Mouse (Mus musculus) bone marrow macrophage, adult 2 months (primary cell): Measurements from ENCODE around the gene Kalrn.

Experiments
- CTCF ChIP-seq: IDR thresholded peaks from 2 replicates; pipeline ENCODE4 v1.5.1; 2012; ENCODE audit warnings: low read depth, mild to moderate bottlenecking, low read length, moderate library complexity
- POLR2A ChIP-seq: IDR thresholded peaks from 2 replicates; pipeline ENCODE4 v1.6.1; 2012; ENCODE audit warnings: mild to moderate bottlenecking, low read depth, low read length, borderline replicate concordance

GRCm38 (mm10) chr16:34311577-34311976, 261.8 kb downstream of the Kalrn start:
- no peak for TF ChIP-seq POLR2A
- no peak for TF ChIP-seq CTCF
